Mouse (Mus musculus) induced T-regulatory cell, adult 2 months (primary cell): ENCODE data around the gene Sirt4.

Experiments
- DNase-seq: peaks from one replicate; pipeline ENCODE4 v3.0.0-alpha.2; 2012; ENCODE audit warnings: low read depth

Gene Sirt4

DNA sequence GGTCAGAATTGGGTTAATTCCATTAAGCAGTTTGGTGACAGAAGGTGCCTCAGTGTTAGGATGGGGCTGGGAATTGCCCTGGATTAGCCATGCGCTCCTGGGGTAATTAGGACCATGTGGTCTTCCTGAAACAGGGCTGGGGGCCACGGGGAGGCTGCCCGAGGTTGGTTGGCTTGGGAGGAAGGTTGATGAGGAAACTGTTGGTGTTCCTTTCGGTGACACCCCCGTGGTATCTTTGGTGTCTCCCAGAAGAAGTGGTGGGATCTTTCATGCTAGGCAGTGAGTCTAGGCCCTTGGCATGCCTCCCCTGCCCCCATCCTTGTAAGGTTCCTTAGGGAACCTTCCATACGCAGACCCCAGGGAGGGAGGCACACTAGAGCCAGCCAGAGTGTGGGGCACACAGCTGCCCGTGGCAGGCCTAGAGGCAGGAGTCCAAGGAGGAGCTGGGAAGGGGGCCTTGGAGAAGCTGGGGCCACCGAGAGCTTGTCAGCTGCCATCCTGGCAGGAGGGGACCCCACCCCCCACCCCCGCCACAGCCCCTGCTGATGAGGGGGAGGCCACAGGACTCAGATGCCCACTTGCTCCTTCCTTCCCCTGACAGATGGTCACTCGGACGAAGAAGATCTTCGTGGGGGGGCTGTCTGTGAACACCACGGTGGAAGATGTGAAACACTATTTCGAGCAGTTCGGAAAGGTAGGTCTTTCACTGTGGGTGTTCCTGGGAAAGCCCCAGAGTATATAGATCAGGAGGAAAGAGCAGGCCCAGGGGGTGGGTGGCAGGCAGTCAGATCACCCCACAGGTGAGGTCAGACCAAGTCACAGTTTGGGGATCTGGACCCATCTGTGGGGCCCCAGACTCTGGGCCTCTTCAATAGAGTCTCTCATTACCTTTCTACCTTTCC is 49.4 kb downstream of the Sirt4 start:
- DNase-seq, result no peak

DNA sequence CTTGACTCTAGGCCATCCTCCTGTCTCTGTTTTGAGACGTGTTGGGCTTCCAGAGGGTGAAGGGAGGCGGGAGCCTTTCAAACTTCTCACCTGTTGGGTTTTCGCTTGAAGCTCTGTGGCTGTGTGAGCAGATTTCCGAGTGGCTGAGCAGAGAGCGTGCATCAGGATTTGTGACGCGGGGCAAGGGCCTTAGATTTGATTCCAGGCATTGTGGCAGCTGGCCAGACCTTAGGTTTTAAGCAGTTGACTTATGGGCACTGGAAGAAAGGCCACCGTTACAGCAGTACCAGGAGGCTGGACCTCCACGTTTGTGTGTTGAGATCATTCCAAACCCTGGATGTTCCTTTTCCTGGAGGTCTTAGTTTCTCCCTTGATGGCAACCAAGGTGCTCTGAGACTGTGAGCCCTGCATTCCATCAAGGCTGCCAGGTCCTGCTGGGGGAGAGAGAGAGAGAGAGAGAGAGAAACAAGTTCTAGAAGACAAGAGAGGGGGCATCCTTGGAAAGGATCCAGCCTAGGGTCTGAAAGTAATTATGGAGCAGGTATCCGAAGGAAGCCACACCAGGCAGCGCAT is 50.2 kb downstream of the Sirt4 start:
- DNase-seq, result no peak

DNA sequence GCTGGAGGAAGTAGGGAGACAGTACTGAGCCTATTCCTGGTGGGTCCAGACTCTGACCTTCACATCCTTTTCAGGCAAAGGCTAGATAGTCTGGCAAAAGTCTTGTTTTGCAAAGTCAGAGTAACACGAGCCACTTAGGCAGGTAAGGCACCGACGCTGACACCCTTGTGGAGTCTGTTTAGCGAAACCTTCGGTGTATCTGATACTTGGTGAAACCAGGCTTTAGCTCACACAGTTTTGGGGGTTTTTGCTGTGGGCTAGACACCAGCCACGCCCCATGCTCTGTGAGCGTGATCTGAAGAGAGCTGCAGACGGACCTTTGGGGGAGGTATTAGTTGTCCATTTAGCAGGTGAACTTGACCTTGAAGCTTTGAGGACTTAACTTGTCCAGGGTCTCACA is 51.3 kb downstream of the Sirt4 start:
- DNase-seq, result no peak

DNA sequence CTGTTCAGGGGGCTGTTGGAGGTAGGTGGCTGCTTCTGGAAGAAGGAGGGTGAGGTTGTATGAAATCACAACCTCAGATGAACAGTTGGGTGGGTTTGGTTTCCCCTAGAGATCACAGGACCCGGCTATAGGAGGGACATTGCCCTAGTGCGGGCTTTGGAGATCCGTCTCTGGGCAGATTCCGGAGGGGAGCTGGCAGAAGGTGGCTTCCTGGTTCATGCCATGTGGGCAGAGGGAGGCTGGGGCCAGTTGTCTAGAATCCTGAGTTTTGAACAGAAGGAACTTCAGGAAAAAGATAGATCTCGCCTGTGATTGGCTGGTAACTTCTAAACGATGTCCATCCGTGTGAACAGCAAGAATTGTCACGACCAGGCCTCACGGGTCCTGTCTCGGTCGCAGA is 52.1 kb downstream of the Sirt4 start:
- no peak for DNase-seq

DNA sequence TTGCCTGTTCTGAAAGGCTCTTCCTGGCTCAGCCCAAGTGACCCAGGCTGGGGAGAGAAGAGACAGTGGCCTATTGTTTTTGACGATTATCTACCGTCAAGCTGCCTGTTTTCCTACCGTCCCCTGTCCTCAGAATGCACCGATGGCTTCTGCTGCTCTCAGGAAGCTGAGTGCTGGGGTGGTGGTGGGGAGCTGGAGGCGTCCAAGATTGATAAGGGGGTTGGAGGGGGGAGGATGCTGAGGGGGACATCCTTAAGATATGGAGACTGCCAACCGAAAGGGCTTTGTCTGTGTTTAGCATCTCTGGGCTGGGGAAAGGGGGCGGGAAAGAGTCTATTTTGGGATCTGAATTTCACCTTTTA is 52.6 kb downstream of the Sirt4 start:
- DNase-seq, result no peak

DNA sequence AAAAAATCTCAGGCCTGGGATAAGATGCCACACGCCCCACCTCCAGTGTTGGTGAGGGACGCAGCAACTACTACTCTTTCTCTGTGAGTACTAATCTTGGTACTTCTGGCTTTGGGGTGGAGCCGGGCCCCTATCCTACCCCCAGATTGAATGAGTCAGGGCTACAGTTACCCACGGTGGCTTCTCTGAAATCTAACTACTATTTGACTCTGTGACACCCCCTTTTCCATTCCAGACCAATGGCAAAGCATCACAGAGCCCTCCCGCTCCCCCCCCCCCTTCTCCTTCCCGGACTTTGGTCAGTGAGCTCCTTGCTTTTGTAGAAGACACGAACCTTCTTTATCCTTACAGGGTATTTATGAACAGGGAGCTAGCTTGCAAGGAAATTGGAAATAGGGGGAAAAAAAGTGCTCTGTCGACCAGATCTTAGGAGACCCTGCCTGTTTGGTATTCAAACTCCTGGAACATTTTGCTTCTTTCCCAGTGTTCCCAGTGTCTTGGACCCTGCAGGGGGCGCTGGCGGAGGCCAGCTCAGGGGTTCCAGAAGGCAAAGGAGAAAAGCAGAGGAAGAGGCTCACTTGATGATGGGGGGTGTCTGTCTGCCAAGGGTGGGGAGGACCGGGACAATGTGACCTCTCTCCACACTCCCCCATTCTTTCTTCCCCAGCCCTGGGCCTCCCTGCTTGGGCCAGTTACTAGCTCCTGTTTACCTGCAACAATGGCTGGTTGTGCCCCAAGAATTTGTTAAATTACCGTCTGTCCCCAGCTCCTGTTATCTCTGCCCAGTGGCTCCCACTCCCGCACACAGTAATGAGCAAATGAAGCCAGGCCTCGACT is 53.2 kb downstream of the Sirt4 start:
- no peak for DNase-seq

DNA sequence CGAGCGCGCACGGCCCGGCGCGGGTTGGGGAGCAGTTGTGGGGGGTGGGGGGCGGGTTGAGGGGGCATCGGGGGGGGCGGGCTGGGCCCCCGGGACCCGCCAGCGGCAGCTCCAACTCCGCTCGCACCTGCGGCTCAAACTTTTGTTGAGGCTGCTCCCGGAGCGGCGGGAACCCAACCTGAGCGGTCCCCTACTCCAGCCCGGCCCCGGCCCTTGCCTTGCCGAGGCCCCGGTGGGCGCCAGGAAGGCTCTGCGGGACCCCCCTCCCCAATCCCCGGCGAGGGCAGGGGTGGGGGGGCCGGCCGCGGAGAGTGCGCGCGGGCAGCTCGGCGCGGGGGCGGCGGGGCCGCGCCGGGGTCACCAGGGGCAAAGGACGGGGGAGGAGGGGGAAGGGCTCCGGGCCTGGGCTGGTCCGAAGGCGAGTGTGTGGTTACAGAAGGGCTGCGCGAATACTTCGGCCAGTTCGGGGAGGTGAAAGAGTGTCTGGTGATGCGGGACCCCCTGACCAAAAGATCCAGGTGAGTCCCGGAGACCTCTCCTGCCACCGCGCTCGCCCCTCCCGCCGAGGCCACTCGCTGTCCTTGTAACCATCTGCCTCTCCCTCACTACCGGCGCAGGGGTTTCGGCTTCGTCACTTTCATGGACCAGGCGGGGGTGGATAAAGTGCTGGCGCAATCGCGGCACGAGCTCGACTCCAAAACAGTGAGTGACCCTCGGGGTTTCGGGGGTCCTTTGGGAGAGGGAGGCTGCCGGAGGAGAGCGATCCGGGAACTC is 54.2 kb downstream of the Sirt4 start:
- no peak for DNase-seq

DNA sequence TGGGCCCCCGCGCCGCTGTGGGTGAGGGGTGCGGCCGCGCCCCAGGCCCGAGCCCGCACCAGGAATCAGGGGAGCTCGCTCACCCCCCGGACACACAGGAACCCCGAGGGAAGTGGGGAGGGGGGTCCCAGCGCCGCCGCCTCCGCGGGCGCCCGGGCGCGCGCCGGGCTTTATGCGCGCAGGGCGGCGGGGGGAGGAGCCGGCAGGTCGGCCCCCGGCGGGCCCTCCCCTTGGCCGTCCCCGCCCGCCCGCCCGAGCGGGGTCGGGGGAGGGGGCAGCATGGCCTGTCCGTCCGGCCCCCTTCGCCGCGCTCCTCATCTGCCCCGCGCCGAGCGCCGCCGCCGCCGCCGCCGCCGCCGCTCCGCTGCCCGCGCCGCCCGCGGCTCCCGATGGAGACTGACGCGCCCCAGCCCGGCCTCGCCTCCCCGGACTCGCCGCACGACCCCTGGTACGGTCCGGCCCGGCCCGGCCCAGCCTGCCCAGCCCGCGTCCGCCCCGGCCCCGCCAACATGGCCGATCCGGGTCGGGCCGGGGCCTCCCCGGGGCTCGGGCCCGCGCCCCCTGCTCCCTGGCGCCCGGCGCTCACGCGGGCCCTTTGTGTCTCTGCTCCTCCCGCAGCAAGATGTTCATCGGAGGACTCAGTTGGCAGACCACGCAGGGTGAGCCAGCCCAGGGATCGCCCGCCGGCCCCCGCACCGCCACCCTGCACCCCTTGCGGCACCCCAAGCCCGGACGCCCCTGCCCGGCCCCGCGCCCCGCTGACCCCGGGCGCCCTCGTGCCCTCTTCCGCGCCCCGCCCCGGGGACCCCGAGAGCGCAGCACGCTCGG is 55.0 kb downstream of the Sirt4 start, which contains the start of gene Msi1:
Gene Msi1 (plus strand): TSS at position 241 of the 828 bp plus-strand sequence.
- no peak for DNase-seq

DNA sequence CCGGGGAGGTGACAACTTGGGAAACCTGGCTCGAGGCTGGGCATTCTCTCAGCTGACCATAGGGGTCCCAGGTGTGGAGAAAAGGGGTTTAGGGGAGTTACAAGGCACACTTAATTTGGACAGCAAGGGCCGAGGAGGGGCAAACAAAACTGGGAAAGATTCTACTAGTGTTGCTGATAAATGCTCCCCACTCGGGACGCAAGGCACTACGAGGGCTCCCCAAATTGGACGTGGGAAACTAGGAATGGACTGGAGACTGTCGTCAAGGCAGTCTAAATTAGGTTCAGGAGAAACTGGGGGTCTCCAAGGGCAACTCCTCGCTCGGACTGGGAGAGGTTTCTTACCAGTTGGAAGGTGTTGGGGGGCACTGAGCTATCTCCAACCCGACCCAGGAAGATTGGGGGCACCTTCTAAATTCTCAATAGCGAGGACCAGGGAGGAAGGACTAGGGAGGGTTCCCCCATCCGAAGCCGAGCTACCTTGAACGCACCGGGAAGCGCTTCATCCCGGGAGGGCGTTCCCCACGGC is 55.6 kb downstream of the Sirt4 start:
- DNase-seq, result no peak
